Mouse (Mus musculus): ENCODE measurements around the gene Chka. TPM values are rescaled to one million over a fixed set of nuclear protein-coding genes. Genes with fewer than 3 reads are reported as not detected.
A peak's percentile ranks its signal among the peaks of the same experiment; 100 is the strongest.

Chka gene
- polyA plus RNA-seq, 1 experiment from 2014 or later = 63.1 TPM

- H3K4me3 ChIP-seq (replicated peaks) = peak overlapping the region; percentile 67
- H3K36me3 ChIP-seq = peaks cover 46% of the 10 kb centered on the region
- 69% methylated on average over 8 of the region's 8 CpGs for WGBS
Observed at GRCm38 (mm10) chr19:3907876-3908660, 56.5 kb downstream of the Chka start.

GRCm38 (mm10) chr19:3910206-3910605 is 58.6 kb downstream of the Chka start:
- WGBS = 72% methylated on average over 5 of the region's 5 CpGs
- no peak overlapping the region for H3K27ac ChIP-seq
- H3K27me3 ChIP-seq = no peaks in the 10 kb centered on the region
- H3K4me2 ChIP-seq = no peak overlapping the region
- H3K9ac ChIP-seq = no peak overlapping the region
- H3K4me3 ChIP-seq (replicated peaks) = no peak overlapping the region
- no peak for ATAC-seq (replicated peaks; ENCODE audit: low FRiP score)
- H3K9me3 ChIP-seq (replicated peaks) = no peaks in the 10 kb centered on the region
- peaks cover 52% of the 10 kb centered on the region for H3K4me1 ChIP-seq
- peaks cover 34% of the 10 kb centered on the region for H3K36me3 ChIP-seq

More at GRCm38 (mm10) chr19:3907876-3908660, 56.5 kb downstream of the Chka start:
- Histone ChIP-seq H3K4me1 (peaks cover 64% of the 10 kb centered on the region), H3K9me3 (replicated peaks) (no peaks in the 10 kb centered on the region), H3K9ac (peak overlapping the region; percentile 69; the same call in 1 of the 2 replicates), H3K27ac (peak overlapping the region; percentile 90; the same call in 1 of the 2 replicates), H3K4me2 (peak overlapping the region; percentile 87), H3K27me3 (no peaks in the 10 kb centered on the region)
- ATAC-seq (replicated peaks; ENCODE audit: low FRiP score) = no peak

GRCm38 (mm10) chr19:3912337-3913204 is 61.0 kb downstream of the Chka start, which contains the start of gene Ndufs8:
Ndufs8 (minus strand) TSS chr19:3912774.
- Histone ChIP-seq H3K9ac (peak within 1 kb of the TSS; percentile 68), H3K36me3 (peaks cover 34% of the 10 kb centered on the region), H3K4me3 (replicated peaks) (peak within 1 kb of the TSS; percentile 74), H3K27ac (peak within 1 kb of the TSS; percentile 90), H3K27me3 (no peaks in the 10 kb centered on the region), H3K4me1 (peaks cover 29% of the 10 kb centered on the region), H3K4me2 (peak within 1 kb of the TSS; percentile 83), H3K9me3 (replicated peaks) (no peaks in the 10 kb centered on the region)
- under 1% methylated on average over 43 of the region's 43 CpGs for WGBS
- ATAC-seq (replicated peaks; ENCODE audit: low FRiP score) = peak; percentile 97

GRCm38 (mm10) chr19:3913692-3914091 is 62.1 kb downstream of the Chka start:
- H3K9ac ChIP-seq = peak overlapping the region; percentile 64
- peaks cover 26% of the 10 kb centered on the region for H3K36me3 ChIP-seq
- no peak for ATAC-seq (replicated peaks; ENCODE audit: low FRiP score)
- 86% methylated on average over 8 of the region's 8 CpGs for WGBS
- peak overlapping the region; percentile 83 for H3K27ac ChIP-seq
- no peaks in the 10 kb centered on the region for H3K9me3 ChIP-seq (replicated peaks)
- H3K4me3 ChIP-seq (replicated peaks) = peak overlapping the region; percentile 74
- H3K4me2 ChIP-seq = peak overlapping the region; percentile 83
- no peaks in the 10 kb centered on the region for H3K27me3 ChIP-seq
- H3K4me1 ChIP-seq = peaks cover 23% of the 10 kb centered on the region

GRCm38 (mm10) chr19:3914535-3914934 is 63.0 kb downstream of the Chka start:
- peaks cover 30% of the 10 kb centered on the region for H3K4me1 ChIP-seq
- 92% methylated on average over 5 of the region's 5 CpGs for WGBS
- no peak for ATAC-seq (replicated peaks; ENCODE audit: low FRiP score)
- no peak overlapping the region for H3K9ac ChIP-seq
- no peaks in the 10 kb centered on the region for H3K27me3 ChIP-seq
- no peak overlapping the region for H3K4me3 ChIP-seq (replicated peaks)
- H3K36me3 ChIP-seq = peaks cover 17% of the 10 kb centered on the region
- H3K9me3 ChIP-seq (replicated peaks) = no peaks in the 10 kb centered on the region
- no peak overlapping the region for H3K4me2 ChIP-seq
- H3K27ac ChIP-seq = no peak overlapping the region

GRCm38 (mm10) chr19:3916727-3917126 is 65.2 kb downstream of the Chka start:
- 80% methylated on average over 11 of the region's 11 CpGs for WGBS
- H3K27me3 ChIP-seq = no peaks in the 10 kb centered on the region
- H3K4me3 ChIP-seq (replicated peaks) = no peak overlapping the region
- H3K9ac ChIP-seq = no peak overlapping the region
- H3K27ac ChIP-seq = no peak overlapping the region
- ATAC-seq (replicated peaks; ENCODE audit: low FRiP score) = no peak
- H3K4me1 ChIP-seq = peaks cover 23% of the 10 kb centered on the region
- H3K9me3 ChIP-seq (replicated peaks) = no peaks in the 10 kb centered on the region
- no peaks in the 10 kb centered on the region for H3K36me3 ChIP-seq
- H3K4me2 ChIP-seq = no peak overlapping the region

- H3K27me3 ChIP-seq = no peaks in the 10 kb centered on the region
- no peaks in the 10 kb centered on the region for H3K36me3 ChIP-seq
- H3K4me3 ChIP-seq (replicated peaks) = no peak overlapping the region
- H3K27ac ChIP-seq = 0 out of 2 replicates have a peak overlapping the region, but pooled peaks have one; percentile 30
- no peak overlapping the region for H3K9ac ChIP-seq
- H3K4me1 ChIP-seq = peaks cover 29% of the 10 kb centered on the region
- H3K9me3 ChIP-seq (replicated peaks) = no peaks in the 10 kb centered on the region
- ATAC-seq (replicated peaks; ENCODE audit: low FRiP score) = no peak
- H3K4me2 ChIP-seq = no peak overlapping the region
Observed at GRCm38 (mm10) chr19:3919928-3920327, 68.4 kb downstream of the Chka start.

GRCm38 (mm10) chr19:3922661-3923371 is 71.2 kb downstream of the Chka start:
- 51% methylated on average over 10 of the region's 10 CpGs for WGBS
- ATAC-seq (replicated peaks; ENCODE audit: low FRiP score) = no peak
- H3K27ac ChIP-seq = peak overlapping the region; percentile 59

GRCm38 (mm10) chr19:3923586-3923985 is 72.0 kb downstream of the Chka start:
- Histone ChIP-seq H3K27ac (peak overlapping the region; percentile 59), H3K9me3 (replicated peaks) (no peaks in the 10 kb centered on the region), H3K4me1 (peaks cover 28% of the 10 kb centered on the region), H3K36me3 (no peaks in the 10 kb centered on the region), H3K4me2 (no peak overlapping the region), H3K9ac (no peak overlapping the region), H3K27me3 (no peaks in the 10 kb centered on the region), H3K4me3 (replicated peaks) (no peak overlapping the region)
- ATAC-seq (replicated peaks; ENCODE audit: low FRiP score) = peak; percentile 43
- WGBS = 28% methylated on average over 13 of the region's 13 CpGs

More at GRCm38 (mm10) chr19:3922661-3923371, 71.2 kb downstream of the Chka start:
- Histone ChIP-seq H3K4me2 (no peak overlapping the region), H3K9ac (no peak overlapping the region), H3K27me3 (no peaks in the 10 kb centered on the region), H3K36me3 (no peaks in the 10 kb centered on the region), H3K4me1 (peaks cover 31% of the 10 kb centered on the region), H3K4me3 (replicated peaks) (no peak overlapping the region), H3K9me3 (replicated peaks) (no peaks in the 10 kb centered on the region)

- H3K9me3 ChIP-seq (replicated peaks) = no peaks in the 10 kb centered on the region
- no peaks in the 10 kb centered on the region for H3K27me3 ChIP-seq
- no peak overlapping the region for H3K4me3 ChIP-seq (replicated peaks)
- no peak overlapping the region for H3K4me2 ChIP-seq
- H3K36me3 ChIP-seq = no peaks in the 10 kb centered on the region
- WGBS = 77% methylated on average over 8 of the region's 8 CpGs
- no peak overlapping the region for H3K9ac ChIP-seq
- H3K27ac ChIP-seq = peak overlapping the region; percentile 59
- ATAC-seq (replicated peaks; ENCODE audit: low FRiP score) = no peak
- peaks cover 29% of the 10 kb centered on the region for H3K4me1 ChIP-seq
Observed at GRCm38 (mm10) chr19:3924190-3924589, 72.6 kb downstream of the Chka start.

GRCm38 (mm10) chr19:3924868-3925267 is 73.3 kb downstream of the Chka start:
- H3K4me2 ChIP-seq = no peak overlapping the region
- no peaks in the 10 kb centered on the region for H3K36me3 ChIP-seq
- ATAC-seq (replicated peaks; ENCODE audit: low FRiP score) = no peak
- H3K9ac ChIP-seq = no peak overlapping the region
- no peaks in the 10 kb centered on the region for H3K9me3 ChIP-seq (replicated peaks)
- H3K27ac ChIP-seq = no peak overlapping the region
- H3K4me1 ChIP-seq = peaks cover 33% of the 10 kb centered on the region
- H3K4me3 ChIP-seq (replicated peaks) = no peak overlapping the region
- 93% methylated on average over 7 of the region's 7 CpGs for WGBS
- H3K27me3 ChIP-seq = no peaks in the 10 kb centered on the region

Data from kidney, embryonic 15.5 days (tissue).